Mouse (Mus musculus): ENCODE results near the gene Aloxe3.
A peak's percentile ranks its signal among the peaks of the same experiment; 100 is the strongest.

DNA sequence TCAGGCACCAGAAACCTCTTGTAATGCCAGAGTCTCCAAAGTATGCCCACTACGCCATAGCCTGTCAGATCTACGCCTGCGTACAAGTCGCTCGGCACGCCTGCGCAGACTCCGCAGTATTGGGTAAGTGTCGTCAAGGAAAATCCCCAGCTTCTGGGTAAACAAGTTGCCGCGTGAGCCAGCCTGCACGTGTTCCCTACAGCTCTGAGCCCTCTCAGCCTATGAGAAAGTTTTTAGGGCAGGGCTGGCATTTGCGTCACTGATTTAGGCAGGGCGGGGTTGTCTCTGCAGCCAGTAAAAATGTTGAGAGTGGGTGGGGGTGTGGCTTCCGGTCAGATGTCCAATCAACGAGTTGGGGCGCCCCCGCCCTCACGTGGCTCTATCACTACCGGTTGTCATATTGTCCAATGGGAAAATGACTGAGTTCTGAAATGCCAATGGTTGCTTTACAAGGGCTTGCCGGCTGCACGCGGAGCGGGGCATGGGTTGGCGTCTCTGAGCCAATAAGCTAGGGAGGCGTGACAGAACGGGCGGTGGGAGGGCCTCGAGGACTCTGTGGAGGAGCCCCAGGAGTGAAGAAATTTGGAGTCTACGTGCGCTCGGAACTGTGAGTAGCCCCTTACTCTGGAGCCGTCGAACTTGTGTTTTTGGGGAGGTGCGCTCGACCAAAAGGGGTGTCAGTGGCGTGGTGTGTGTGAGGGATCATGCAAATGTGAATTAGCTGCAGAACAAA, 30.8 kb upstream of the Aloxe3 start, which contains the start of gene Per1:
- TF ChIP-seq CTCF (IDR thresholded peaks at IDR 0.05; ENCODE audit: control insufficient read depth, insufficient read depth, insufficient read length) (no peak), MYOG (IDR thresholded peaks at IDR 0.05; ENCODE audit: control insufficient read depth, extremely low read depth, insufficient read length) (no peak), CEBPB (IDR thresholded peaks at IDR 0.05; ENCODE audit: low read depth) (peak; percentile 53), MAX (IDR thresholded peaks at IDR 0.05) (peak; percentile 99), FOSL1 (IDR thresholded peaks at IDR 0.05; ENCODE audit: insufficient read depth, low read length, poor library complexity, severe bottlenecking) (no peak), USF1 (IDR thresholded peaks at IDR 0.05; ENCODE audit: low read depth) (peak; percentile 83), MYOD1 (IDR thresholded peaks at IDR 0.05; ENCODE audit: control insufficient read depth, insufficient read length, low read depth) (no peak)

All from C2C12 (cell line).